Mouse (Mus musculus) stomach, postnatal 0 days (tissue): ENCODE results near the gene Hoxb6. TPM values are rescaled to one million over a fixed set of nuclear protein-coding genes. Genes with fewer than 3 reads are reported as not detected.

Source experiments
- ATAC-seq: fragments of 200-750 bp; cut with Nextera tagmentation; 2 replicates; pipeline ENCODE4 v1.8.0; 2017; ENCODE audit not compliant: low FRiP score, low TSS enrichment
- DNase-seq: peaks from one replicate; pipeline ENCODE4 v3.0.0-alpha.2; 2016; ENCODE audit warnings: low spot score
- H3K27ac ChIP-seq: fragments of 300-500 bp; sonication (generic); replicated peaks from 2 replicates; pipeline ENCODE4 v1.5.1; 2014; ENCODE audit warnings: mild to moderate bottlenecking, control low read depth
- H3K27me3 ChIP-seq: fragments of 300-500 bp; sonication (generic); 2 replicates; pipeline ENCODE4 v1.6.1; 2014; ENCODE audit warnings: low read length; ENCODE audit not compliant: control insufficient read depth, insufficient read depth
- H3K36me3 ChIP-seq: fragments of 300-500 bp; sonication (generic); 2 replicates; pipeline ENCODE4 v1.6.1; 2014; ENCODE audit warnings: low read length, mixed read lengths; ENCODE audit not compliant: control insufficient read depth, insufficient read depth
- H3K4me1 ChIP-seq: fragments of 300-500 bp; sonication (generic); replicated peaks from 2 replicates; pipeline ENCODE4 v1.6.1; 2014; ENCODE audit warnings: antibody characterized with exemption; ENCODE audit not compliant: control insufficient read depth, insufficient read depth
- H3K4me2 ChIP-seq: fragments of 300-500 bp; sonication (generic); replicated peaks from 2 replicates; pipeline ENCODE4 v1.6.1; 2014; ENCODE audit warnings: low read depth, mild to moderate bottlenecking, control low read depth, moderate library complexity
- H3K4me3 ChIP-seq: fragments of 300-500 bp; sonication (generic); 2 replicates; pipeline ENCODE4 v1.5.1; 2014; ENCODE audit warnings: low read depth, low read length, control low read depth
- H3K9ac ChIP-seq: fragments of 300-500 bp; sonication (generic); 2 replicates; pipeline ENCODE4 v1.6.1; 2014; ENCODE audit warnings: mild to moderate bottlenecking, low read length, control low read depth, mixed read lengths
- H3K9me3 ChIP-seq: fragments of 300-500 bp; sonication (generic); 2 replicates; pipeline ENCODE4 v1.6.1; 2016; ENCODE audit warnings: low read length; ENCODE audit not compliant: control insufficient read depth
- CTCF ChIP-seq: IDR thresholded peaks from 2 replicates; pipeline ENCODE4 v1.5.1; 2016; ENCODE audit warnings: antibody characterized with exemption, low read depth, mild to moderate bottlenecking, moderate library complexity
- EP300 ChIP-seq: optimal IDR thresholded peaks from 2 replicates; pipeline ENCODE3; 2016; ENCODE audit warnings: antibody characterized with exemption
- WGBS: fragments of 180-500 bp; shearing (Covaris S2); extraction: QIAGEN DNeasy Blood & Tissue Kit; methylation state at CpG from one replicate; pipeline ENCODE4 v1.1.7; 2014; 5-methylcytosine and 5-hydroxymethylcytosine counted together
- polyA plus RNA-seq: library from polyadenylated mRNA; unstranded; fragments of >200 nt; fragmentation: Nextera tagmentation; extraction: Ambion mirVana; gene quantifications from 2 replicates; pipeline ENCODE4 v1.2.1, GENCODE M21; 2015

The Hoxb6 gene
- polyA plus RNA-seq, 1 experiment from 2014 or later = 7.9 TPM

DNA sequence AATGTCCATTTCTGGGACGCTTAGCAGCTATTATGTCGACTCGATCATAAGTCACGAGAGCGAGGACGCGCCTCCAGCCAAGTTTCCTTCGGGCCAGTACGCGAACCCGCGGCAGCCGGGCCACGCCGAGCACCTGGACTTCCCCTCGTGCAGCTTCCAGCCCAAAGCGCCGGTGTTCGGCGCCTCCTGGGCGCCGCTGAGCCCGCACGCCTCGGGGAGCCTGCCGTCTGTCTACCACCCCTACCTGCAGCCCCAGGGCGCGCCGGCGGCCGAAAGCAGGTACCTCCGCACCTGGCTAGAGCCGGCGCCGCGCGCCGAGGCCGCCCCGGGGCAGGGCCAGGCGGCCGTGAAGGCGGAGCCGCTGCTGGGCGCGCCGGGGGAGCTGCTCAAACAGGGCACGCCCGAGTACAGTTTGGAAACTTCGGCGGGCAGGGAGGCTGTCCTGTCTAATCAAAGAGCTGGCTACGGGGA is 20.7 kb upstream of the Hoxb6 start:
- DNase-seq (peak; percentile 61), ATAC-seq (peak; percentile 62)
- WGBS = under 1% methylated on average over 52 of the region's 52 CpGs

DNA sequence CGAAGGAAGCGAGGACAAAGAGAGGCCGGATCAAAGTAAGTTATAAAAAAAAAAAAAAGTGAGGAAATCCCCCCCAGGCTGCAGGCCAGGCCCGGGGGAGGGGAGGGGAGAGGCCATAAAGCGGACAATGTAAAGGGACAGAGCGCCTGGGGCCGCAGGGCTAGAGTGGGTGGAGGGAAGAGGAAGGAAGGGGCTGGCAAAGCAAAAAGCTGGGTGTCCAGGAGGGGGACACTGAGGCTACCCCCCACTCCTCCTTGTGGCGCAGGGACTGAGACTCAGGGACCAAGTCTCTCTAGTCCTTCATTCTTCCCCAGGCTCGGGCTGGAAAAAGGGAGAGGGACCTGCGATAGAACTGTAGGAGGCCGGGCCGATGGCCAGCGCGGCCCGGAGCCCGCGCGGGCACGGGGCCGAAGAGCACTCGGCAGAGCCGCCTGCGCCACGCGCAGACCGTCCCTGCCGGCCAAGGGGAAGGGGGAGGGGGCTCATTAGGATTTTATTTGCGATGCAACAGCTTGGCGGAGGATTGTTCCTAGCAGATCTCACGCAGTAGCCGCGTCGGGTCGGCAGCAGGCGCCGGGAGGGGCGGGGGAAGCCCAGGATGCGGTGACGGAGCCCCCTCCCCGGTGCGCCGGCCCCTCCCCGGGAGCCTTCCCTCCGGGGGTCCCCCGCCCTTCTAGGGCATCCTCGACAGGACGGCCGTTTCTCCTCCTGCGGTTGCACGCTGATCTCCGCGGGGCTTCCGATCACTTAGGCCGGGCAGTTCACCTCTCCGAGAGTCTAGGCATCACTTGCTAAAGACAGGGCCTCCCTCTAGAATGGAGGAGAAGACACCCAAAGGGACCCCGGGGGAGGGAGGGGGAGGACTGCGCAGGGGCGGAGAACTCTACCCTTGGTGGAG is 20.0 kb upstream of the Hoxb6 start:
- peak overlapping the region; percentile 45 for H3K4me2 ChIP-seq
- DNase-seq (no peak), ATAC-seq (peak; percentile 38; the same call in 1 of the 2 replicates)
- peaks cover 44% of the 10 kb centered on the region for H3K27me3 ChIP-seq
- WGBS = 3% methylated on average over 51 of the region's 58 CpGs
- H3K9ac ChIP-seq = no peak overlapping the region
- H3K36me3 ChIP-seq = no peaks in the 10 kb centered on the region
- TF ChIP-seq CTCF (no peak), EP300 (no peak)
- H3K27ac ChIP-seq = no peak overlapping the region
- no peaks in the 10 kb centered on the region for H3K9me3 ChIP-seq
- no peaks in the 10 kb centered on the region; the same call in 1 of the 2 replicates for H3K4me1 ChIP-seq
- peak overlapping the region; percentile 34 for H3K4me3 ChIP-seq

More for the DNA sequence above, 20.7 kb upstream of the Hoxb6 start:
- Histone ChIP-seq H3K4me2 (peak overlapping the region; percentile 45), H3K27me3 (peaks cover 46% of the 10 kb centered on the region), H3K4me3 (peak overlapping the region; percentile 34), H3K36me3 (no peaks in the 10 kb centered on the region), H3K27ac (no peak overlapping the region), H3K9me3 (no peaks in the 10 kb centered on the region), H3K4me1 (no peaks in the 10 kb centered on the region; the same call in 1 of the 2 replicates), H3K9ac (no peak overlapping the region)
- no peak for TF ChIP-seq CTCF
- no peak for TF ChIP-seq EP300

GRCm38 (mm10) chr11:96274428-96274827 is 17.8 kb upstream of the Hoxb6 start:
- H3K27ac ChIP-seq = no peak overlapping the region
- peaks cover 46% of the 10 kb centered on the region for H3K27me3 ChIP-seq
- H3K9ac ChIP-seq = no peak overlapping the region
- DNase-seq (no peak), ATAC-seq (no peak)
- H3K4me1 ChIP-seq = no peaks in the 10 kb centered on the region; the same call in 1 of the 2 replicates
- no peaks in the 10 kb centered on the region for H3K36me3 ChIP-seq
- TF ChIP-seq EP300 (no peak), CTCF (no peak)
- no peak overlapping the region for H3K4me3 ChIP-seq
- H3K4me2 ChIP-seq = no peak overlapping the region
- no peaks in the 10 kb centered on the region for H3K9me3 ChIP-seq
- 19% methylated on average over 10 of the region's 10 CpGs for WGBS

DNA sequence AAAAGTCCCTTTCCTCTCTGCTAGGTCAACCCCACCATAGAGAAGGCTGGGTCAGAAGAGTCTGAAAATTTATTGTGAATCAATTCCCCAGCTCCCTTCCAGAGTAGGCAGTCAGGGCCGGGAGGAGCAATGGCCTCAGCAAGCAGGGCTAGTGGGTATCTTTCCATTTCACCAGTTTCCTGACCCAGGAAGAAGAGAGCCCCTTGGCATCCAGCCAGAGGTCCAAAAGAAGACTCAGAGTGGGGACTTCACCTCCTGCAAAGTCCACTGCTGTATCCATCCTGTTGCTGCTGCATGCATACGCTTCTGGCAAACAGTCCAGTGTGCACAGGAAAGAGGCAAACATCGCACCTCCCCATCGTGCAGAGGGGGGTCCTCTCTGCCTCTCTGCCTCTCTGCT is 16.4 kb upstream of the Hoxb6 start:
- Histone ChIP-seq H3K27me3 (peaks cover 46% of the 10 kb centered on the region), H3K27ac (no peak overlapping the region), H3K4me3 (no peak overlapping the region), H3K36me3 (no peaks in the 10 kb centered on the region), H3K4me1 (no peaks in the 10 kb centered on the region; the same call in 1 of the 2 replicates), H3K4me2 (no peak overlapping the region), H3K9ac (no peak overlapping the region), H3K9me3 (no peaks in the 10 kb centered on the region)
- WGBS = 22% methylated on average over 4 of the region's 4 CpGs
- no peak for ATAC-seq
- TF ChIP-seq EP300 = no peak
- no peak for TF ChIP-seq CTCF
- no peak for DNase-seq

DNA sequence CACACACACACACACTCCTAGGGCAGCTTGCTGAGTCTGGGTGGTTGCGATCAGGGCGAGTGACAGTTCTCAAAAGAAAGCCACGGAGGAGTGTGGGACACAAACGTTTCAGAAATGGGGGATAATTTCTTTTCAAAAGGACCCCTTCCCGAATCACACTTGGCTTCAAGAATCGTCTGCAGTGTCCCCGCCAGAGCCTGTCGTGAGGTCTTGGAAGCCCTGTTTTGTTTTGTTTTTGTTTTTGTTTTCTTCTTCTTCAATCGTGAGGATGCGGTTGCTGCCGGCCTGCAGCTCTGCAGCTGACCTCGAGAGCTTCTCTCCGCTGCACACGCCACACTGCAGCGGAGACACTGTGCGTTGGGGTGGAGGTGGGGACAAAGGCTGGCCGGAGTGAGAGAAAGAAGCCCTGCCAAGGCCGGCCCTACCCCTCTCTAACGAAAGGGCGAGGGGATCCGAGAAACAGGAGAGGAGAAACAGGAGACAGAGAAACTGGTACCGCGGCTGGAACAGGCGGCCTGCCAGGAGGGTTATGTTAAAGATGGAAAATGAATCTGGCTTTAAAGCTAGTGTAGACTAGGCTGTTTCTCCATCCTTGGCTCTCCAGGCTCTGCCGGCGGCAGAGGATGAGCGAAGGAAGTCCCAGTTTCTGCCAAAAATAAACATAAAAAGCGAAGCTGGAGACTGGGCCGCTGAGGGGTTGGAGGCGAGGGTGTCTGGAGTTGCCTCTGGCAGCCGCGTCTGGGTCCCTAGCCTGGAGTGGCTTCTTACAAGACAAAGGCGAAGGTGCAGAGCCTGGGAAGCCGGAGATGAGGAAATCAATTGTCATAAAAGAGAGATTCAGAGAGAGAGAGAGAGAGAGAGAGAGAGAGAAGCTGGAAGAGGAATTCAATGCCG is 14.9 kb upstream of the Hoxb6 start:
- no peak overlapping the region for H3K4me2 ChIP-seq
- WGBS = 10% methylated on average over 35 of the region's 35 CpGs
- ATAC-seq = no peak
- no peaks in the 10 kb centered on the region for H3K9me3 ChIP-seq
- DNase-seq = no peak
- H3K27ac ChIP-seq = no peak overlapping the region
- TF ChIP-seq CTCF (no peak), EP300 (no peak)
- no peaks in the 10 kb centered on the region for H3K36me3 ChIP-seq
- H3K9ac ChIP-seq = no peak overlapping the region
- no peak overlapping the region for H3K4me3 ChIP-seq
- H3K27me3 ChIP-seq = peaks cover 41% of the 10 kb centered on the region
- H3K4me1 ChIP-seq = no peaks in the 10 kb centered on the region
